Mouse (Mus musculus) intestine, embryonic 16.5 days (tissue): ENCODE results near the gene Eif3i. TPM values are rescaled to one million over a fixed set of nuclear protein-coding genes. Genes with fewer than 3 reads are reported as not detected.

Experiments
- ATAC-seq: fragments of 200-750 bp; cut with Nextera tagmentation; 2 replicates; pipeline ENCODE4 v1.8.0; 2017; ENCODE audit warnings: moderate TSS enrichment, moderate library complexity
- H3K27ac ChIP-seq: fragments of 300-500 bp; sonication (generic); 2 replicates; pipeline ENCODE4 v1.5.1; 2014; ENCODE audit warnings: mild to moderate bottlenecking, low read length
- H3K27me3 ChIP-seq: fragments of 300-500 bp; sonication (generic); replicated peaks from 2 replicates; pipeline ENCODE4 v1.6.1; 2014; ENCODE audit warnings: low read length, control low read depth, mixed read lengths; ENCODE audit not compliant: control insufficient read depth, insufficient read depth
- H3K36me3 ChIP-seq: fragments of 300-500 bp; sonication (generic); 2 replicates; pipeline ENCODE4 v1.6.1; 2014; ENCODE audit warnings: low read length, control low read depth; ENCODE audit not compliant: control insufficient read depth, insufficient read depth
- H3K4me1 ChIP-seq: fragments of 300-500 bp; sonication (generic); 2 replicates; pipeline ENCODE4 v1.6.1; 2014; ENCODE audit warnings: low read length, control low read depth, mixed read lengths; ENCODE audit not compliant: control insufficient read depth, insufficient read depth
- H3K4me2 ChIP-seq: fragments of 300-500 bp; sonication (generic); 2 replicates; pipeline ENCODE4 v1.6.1; 2014; ENCODE audit warnings: low read depth, low read length, control low read depth
- H3K4me3 ChIP-seq: fragments of 300-500 bp; sonication (generic); 2 replicates; pipeline ENCODE4 v1.5.1; 2014; ENCODE audit warnings: mild to moderate bottlenecking, low read length
- H3K9ac ChIP-seq: fragments of 300-500 bp; sonication (generic); 2 replicates; pipeline ENCODE4 v1.6.1; 2014; ENCODE audit warnings: low read depth, low read length
- H3K9me3 ChIP-seq: fragments of 300-500 bp; sonication (generic); 2 replicates; pipeline ENCODE4 v1.6.1; 2016; ENCODE audit warnings: low read length, control low read depth; ENCODE audit not compliant: control insufficient read depth
- WGBS: fragments of 180-500 bp; shearing (Covaris S2); extraction: QIAGEN DNeasy Blood & Tissue Kit; methylation state at CpG from one replicate; pipeline ENCODE4 v1.1.7; 2014; 5-methylcytosine and 5-hydroxymethylcytosine counted together
- polyA plus RNA-seq: library from polyadenylated mRNA; unstranded; fragments of >200 nt; fragmentation: Nextera tagmentation; extraction: Ambion mirVana; gene quantifications from 2 replicates; pipeline ENCODE4 v1.2.1, GENCODE M21; 2015

The Eif3i gene
- polyA plus RNA-seq, 1 experiment from 2014 or later: 274 TPM

DNA sequence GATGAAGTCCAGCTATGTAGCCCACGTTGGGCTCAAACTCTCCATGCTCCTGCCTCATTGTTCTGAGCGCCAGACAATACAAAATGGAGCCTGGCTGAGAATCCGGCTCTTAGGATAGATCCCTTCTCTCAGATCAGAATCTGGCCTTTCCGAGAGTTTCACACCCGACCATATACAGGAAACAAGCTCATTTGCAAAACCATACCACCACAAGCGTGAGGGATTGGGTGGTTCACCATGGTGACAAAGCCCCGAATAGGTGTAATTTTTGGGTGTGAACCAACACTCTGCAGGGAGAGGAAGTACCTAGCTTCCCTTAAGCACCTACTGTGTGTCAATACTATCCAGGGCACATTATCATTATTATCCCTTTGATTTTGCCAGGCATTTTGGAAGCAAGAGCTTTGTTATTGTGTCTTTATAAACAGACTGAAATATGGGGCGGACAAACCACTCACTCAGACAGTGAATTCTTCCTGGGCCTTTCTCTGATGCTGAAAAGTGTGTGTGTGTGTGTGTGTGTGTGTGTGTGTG lies 28.8 kb downstream of the Eif3i start:
- Histone ChIP-seq H3K9me3 (no peaks in the 10 kb centered on the region), H3K4me3 (no peak overlapping the region), H3K27ac (no peak overlapping the region), H3K4me2 (no peak overlapping the region), H3K36me3 (no peaks in the 10 kb centered on the region), H3K9ac (no peak overlapping the region), H3K27me3 (no peaks in the 10 kb centered on the region), H3K4me1 (no peaks in the 10 kb centered on the region)
- 73% methylated on average over 8 of the region's 8 CpGs for WGBS
- no peak for ATAC-seq

DNA sequence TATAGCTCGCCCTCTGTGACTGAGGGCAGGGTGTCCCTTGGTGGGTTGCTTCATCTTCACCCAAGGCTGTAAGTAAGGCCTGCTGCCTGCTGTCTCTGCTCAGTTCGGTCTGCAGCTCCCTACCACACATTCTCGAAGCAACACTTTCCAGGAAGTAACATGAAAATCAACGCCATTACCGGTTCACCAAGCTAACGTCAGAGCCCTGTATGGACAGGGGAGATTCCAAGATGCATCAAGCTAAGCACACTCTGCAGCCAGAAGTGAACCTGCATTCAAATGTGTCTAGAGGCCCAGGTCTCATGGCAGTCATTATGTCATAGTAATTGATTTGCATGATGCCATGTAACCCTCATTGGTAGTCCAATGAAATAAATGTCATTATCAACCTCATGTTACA lies 30.4 kb downstream of the Eif3i start:
- H3K4me2 ChIP-seq: no peak overlapping the region
- no peaks in the 10 kb centered on the region for H3K9me3 ChIP-seq
- H3K36me3 ChIP-seq: no peaks in the 10 kb centered on the region
- H3K4me1 ChIP-seq: no peaks in the 10 kb centered on the region
- H3K27me3 ChIP-seq: no peaks in the 10 kb centered on the region
- H3K4me3 ChIP-seq: no peak overlapping the region
- no peak for ATAC-seq
- H3K27ac ChIP-seq: no peak overlapping the region
- 85% methylated on average over 6 of the region's 6 CpGs for WGBS
- no peak overlapping the region for H3K9ac ChIP-seq

DNA sequence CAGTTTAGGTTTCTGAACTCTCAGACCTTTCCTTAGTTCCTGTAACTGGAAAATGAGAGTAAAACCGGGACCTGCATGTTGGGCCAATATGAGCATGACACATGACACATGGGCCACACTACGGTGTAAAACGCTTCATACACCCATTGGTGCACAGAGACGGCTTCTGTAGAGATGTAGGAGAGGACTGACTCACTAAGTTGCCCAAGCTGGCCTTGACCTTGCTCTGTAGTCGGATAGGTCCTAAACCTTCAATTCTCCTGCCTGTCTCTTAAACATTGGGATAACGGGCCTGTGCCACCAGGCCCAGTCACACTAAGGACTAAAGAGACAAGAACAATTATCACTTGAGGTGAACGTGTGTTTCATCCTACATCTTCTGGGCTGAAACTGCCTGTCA lies 32.1 kb downstream of the Eif3i start:
- Histone ChIP-seq H3K4me1 (peaks cover 4% of the 10 kb centered on the region; the same call in 1 of the 2 replicates), H3K4me2 (no peak overlapping the region), H3K9ac (no peak overlapping the region), H3K27ac (no peak overlapping the region), H3K4me3 (no peak overlapping the region), H3K9me3 (no peaks in the 10 kb centered on the region), H3K36me3 (no peaks in the 10 kb centered on the region), H3K27me3 (no peaks in the 10 kb centered on the region)
- WGBS: 93% methylated on average over 7 of the region's 7 CpGs
- ATAC-seq: no peak

DNA sequence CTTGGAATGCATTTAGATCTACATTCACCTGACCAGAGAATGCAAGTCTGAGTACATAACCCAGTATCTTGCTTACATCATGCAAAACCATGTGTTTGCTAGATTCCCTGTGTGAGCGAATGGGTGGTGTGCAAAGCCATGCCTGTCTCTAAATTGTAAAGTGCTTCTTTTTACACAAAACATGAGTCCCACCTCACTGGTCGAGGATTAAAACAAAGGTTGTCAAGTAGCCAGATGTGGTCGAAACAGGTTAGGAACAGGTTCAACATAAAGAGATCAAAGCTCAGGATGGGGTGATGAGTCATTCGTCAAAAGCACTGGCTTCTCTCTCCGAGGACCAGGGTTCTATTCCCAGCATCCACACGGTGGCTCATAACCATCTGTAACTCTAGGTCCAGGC lies 35.3 kb downstream of the Eif3i start:
- Histone ChIP-seq H3K4me2 (no peak overlapping the region), H3K27ac (no peak overlapping the region), H3K4me3 (no peak overlapping the region), H3K4me1 (peaks cover 6% of the 10 kb centered on the region; the same call in 1 of the 2 replicates), H3K9me3 (no peaks in the 10 kb centered on the region), H3K36me3 (no peaks in the 10 kb centered on the region), H3K9ac (no peak overlapping the region), H3K27me3 (no peaks in the 10 kb centered on the region)
- 81% methylated on average over 6 of the region's 6 CpGs for WGBS
- ATAC-seq: no peak

DNA sequence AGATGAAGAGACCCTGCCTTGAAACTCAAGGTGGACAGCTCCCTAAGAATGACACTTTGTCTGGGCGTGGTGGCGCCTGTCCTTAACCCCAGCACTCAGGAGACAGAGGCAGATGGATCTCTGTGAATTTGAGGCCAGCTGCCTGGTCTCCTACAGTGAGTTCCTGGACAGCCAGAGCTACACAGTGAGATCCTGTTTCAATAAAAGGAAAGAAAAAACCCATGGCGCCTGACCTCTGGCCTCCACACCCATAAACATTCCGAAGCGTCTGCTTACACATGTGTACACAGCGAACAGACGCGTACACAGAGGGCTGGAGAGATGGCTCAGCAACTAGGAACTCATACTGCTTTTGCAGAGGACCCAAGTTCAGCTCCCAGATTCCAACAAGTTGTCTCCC lies 36.7 kb downstream of the Eif3i start:
- Histone ChIP-seq H3K36me3 (no peaks in the 10 kb centered on the region), H3K4me2 (no peak overlapping the region), H3K9ac (no peak overlapping the region), H3K27ac (0 out of 2 replicates have a peak overlapping the region, but pooled peaks have one; percentile 17), H3K4me3 (no peak overlapping the region), H3K27me3 (no peaks in the 10 kb centered on the region), H3K9me3 (no peaks in the 10 kb centered on the region), H3K4me1 (peaks cover 6% of the 10 kb centered on the region; the same call in 1 of the 2 replicates)
- peak; percentile 74 for ATAC-seq
- WGBS: 16% methylated on average over 8 of the region's 8 CpGs

DNA sequence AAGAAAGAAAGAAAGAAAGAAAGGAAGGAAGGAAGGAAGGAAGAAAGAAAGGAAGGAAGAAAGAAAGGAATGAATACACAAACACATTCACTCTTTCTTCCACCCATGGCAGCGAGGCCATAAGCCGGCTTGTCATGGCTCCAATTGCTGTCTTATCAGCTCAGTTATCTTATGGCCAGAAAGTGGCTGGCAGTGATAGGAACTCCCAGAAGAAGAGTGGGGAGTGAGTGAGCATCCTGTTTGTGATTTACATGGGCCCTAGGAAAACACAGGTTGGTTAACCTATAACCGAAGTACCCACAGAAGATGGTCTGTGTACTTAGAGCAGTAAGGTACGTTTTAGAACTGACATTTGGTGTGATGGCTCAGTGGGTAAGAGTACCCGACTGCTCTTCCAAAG lies 39.3 kb downstream of the Eif3i start:
- 66% methylated on average over 5 of the region's 5 CpGs for WGBS
- H3K27me3 ChIP-seq: no peaks in the 10 kb centered on the region

DNA sequence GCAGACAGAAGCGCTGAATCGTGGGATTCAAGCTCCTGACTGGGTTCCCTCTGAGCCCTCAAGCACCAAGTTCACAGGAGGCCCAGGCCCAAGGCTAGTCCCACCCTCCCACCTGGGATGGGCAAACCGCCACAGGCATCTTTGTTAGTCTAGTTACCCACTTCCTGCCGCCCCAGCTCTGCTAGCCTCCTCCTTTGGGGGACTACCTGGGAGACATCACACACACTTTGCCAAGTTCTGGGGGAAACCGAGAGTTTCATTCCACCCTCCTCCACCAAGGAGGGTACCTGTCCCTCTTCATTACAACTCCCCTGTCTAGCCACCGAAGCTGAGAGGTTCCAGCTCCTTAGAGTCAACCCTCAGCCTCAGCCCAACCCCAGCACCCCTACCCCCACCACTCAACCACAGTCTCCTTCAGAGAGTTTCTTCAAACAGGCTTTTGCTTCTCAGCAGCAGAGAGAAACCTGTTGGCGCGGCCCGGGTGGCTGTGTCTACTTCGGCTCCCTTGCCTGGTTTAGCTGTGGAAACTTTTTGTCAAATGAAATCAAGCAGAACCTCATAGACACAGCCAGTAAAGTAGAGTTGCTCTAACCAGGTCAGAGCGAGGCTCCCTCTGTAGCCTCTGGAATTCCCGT lies 42.0 kb downstream of the Eif3i start:
- no peak overlapping the region for H3K9ac ChIP-seq
- no peak overlapping the region for H3K4me2 ChIP-seq
- H3K27ac ChIP-seq: no peak overlapping the region
- no peaks in the 10 kb centered on the region for H3K27me3 ChIP-seq
- no peak for ATAC-seq
- H3K4me1 ChIP-seq: peaks cover 20% of the 10 kb centered on the region
- H3K36me3 ChIP-seq: no peaks in the 10 kb centered on the region
- no peak overlapping the region for H3K4me3 ChIP-seq
- WGBS: 86% methylated on average over 12 of the region's 12 CpGs
- H3K9me3 ChIP-seq: no peaks in the 10 kb centered on the region

More for the DNA sequence above, 39.3 kb downstream of the Eif3i start:
- no peak overlapping the region for H3K27ac ChIP-seq
- no peak overlapping the region for H3K9ac ChIP-seq
- H3K4me3 ChIP-seq: no peak overlapping the region
- H3K9me3 ChIP-seq: no peaks in the 10 kb centered on the region
- H3K36me3 ChIP-seq: no peaks in the 10 kb centered on the region
- peaks cover 14% of the 10 kb centered on the region for H3K4me1 ChIP-seq
- no peak overlapping the region for H3K4me2 ChIP-seq
- no peak for ATAC-seq

DNA sequence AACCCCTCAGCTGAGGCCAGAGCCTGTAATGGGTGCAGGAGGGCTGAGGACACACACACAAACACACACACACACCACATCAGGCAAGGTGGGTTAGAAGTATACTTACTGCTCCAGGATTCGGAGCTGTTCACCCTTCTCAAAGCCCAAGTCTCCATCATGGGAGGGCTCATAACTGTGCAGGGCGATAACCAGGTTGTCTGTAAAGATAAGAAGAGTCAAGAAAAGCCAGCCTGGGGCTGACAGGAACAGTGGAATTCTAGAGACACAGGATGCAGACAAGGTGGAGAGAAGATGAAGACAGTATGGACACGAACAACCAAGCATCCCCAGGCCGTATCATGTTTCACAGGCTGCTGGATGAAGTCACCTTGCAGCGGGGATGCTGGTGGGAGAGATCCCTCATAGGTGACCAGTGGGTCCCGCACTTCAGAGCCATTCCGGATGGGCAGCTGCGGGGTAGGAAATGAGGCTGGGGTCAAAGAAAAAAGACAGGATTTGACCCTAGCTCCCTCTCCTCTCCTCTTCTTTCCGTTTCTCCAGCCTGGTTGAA lies 43.1 kb downstream of the Eif3i start:
- Histone ChIP-seq H3K4me2 (peak overlapping the region; percentile 89), H3K27ac (no peak overlapping the region), H3K9ac (peak overlapping the region; percentile 61), H3K27me3 (no peaks in the 10 kb centered on the region), H3K4me1 (peaks cover 17% of the 10 kb centered on the region), H3K4me3 (peak overlapping the region; percentile 46; the same call in 1 of the 2 replicates), H3K9me3 (no peaks in the 10 kb centered on the region), H3K36me3 (no peaks in the 10 kb centered on the region)
- 68% methylated on average over 9 of the region's 9 CpGs for whole genome bisulfite sequencing
- 0 out of 2 replicates have a peak, but pooled peaks have one; percentile 5 for ATAC-seq

DNA sequence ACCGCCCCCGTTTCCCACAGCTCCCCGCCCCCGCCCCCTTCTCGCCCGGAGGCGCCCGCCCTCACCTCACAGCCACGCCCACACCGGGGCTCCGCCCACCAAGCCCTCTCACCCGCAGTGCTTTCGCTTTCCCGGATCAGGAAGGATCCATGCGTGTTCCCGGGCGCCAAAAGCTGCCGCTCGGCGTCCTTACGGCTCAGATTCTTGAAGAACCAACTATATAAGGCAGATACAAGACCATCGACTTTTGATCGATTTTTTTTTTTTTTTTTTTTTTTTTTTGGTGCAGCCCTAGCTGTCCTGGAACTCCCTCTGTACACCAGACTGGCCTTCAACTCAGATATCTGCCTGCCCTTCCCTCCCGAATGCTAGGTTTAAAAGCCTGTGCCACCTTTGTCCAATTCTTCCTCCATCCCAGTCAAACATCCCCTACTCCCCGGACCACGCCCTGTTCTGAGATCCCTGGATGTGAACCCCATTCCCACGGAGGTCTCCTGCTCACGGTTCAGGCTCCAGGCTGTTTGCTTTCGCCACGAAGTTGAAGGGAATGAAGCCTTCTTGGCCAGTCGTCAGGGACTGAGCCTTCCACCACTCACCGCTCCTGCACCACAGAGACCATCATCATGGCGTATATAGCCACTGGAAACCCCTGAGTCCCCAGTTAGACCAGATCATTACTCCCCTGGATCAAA lies 43.8 kb downstream of the Eif3i start:
- WGBS: 6% methylated on average over 33 of the region's 33 CpGs
- Histone ChIP-seq H3K27me3 (no peaks in the 10 kb centered on the region), H3K9ac (peak overlapping the region; percentile 61), H3K36me3 (no peaks in the 10 kb centered on the region), H3K9me3 (no peaks in the 10 kb centered on the region), H3K4me1 (peaks cover 17% of the 10 kb centered on the region), H3K27ac (peak overlapping the region; percentile 33), H3K4me3 (peak overlapping the region; percentile 46), H3K4me2 (peak overlapping the region; percentile 89)
- peak; percentile 89 for ATAC-seq
